Mouse (Mus musculus) lung, postnatal 25 days (tissue): ENCODE data around the gene D630045J12Rik.

Experiments used
- DNase-seq: peaks from one replicate; pipeline ENCODE4 v3.0.0; 2022; ENCODE audit warnings: low spot score

Gene D630045J12Rik

GRCm38 (mm10) chr6:38242295-38242830 lies 11.4 kb downstream of the D630045J12Rik start:
- no peak for DNase-seq

- DNase-seq: no peak
These were observed 12.3 kb downstream of the D630045J12Rik start for GRCm38 (mm10) chr6:38241508-38241907.

- no peak for DNase-seq
These were observed 13.2 kb downstream of the D630045J12Rik start for GRCm38 (mm10) chr6:38240618-38241017.

- DNase-seq: no peak
These were observed 15.4 kb downstream of the D630045J12Rik start for GRCm38 (mm10) chr6:38238382-38238781.

- DNase-seq: no peak
These were observed 17.7 kb downstream of the D630045J12Rik start for GRCm38 (mm10) chr6:38235991-38236658.

GRCm38 (mm10) chr6:38233803-38234202 lies 20.0 kb downstream of the D630045J12Rik start:
- no peak for DNase-seq

- DNase-seq: no peak
These were observed 20.9 kb downstream of the D630045J12Rik start for GRCm38 (mm10) chr6:38232917-38233316.

- DNase-seq: no peak
These were observed 21.8 kb downstream of the D630045J12Rik start for GRCm38 (mm10) chr6:38231994-38232393.

- no peak for DNase-seq
These were observed 29.7 kb downstream of the D630045J12Rik start for GRCm38 (mm10) chr6:38224079-38224478.

- DNase-seq: no peak
These were observed 34.5 kb downstream of the D630045J12Rik start for GRCm38 (mm10) chr6:38219261-38219660.

GRCm38 (mm10) chr6:38215448-38216110 lies 38.2 kb downstream of the D630045J12Rik start:
- no peak for DNase-seq

- DNase-seq: no peak
These were observed 46.2 kb downstream of the D630045J12Rik start for GRCm38 (mm10) chr6:38207621-38208020.

GRCm38 (mm10) chr6:38206941-38207531 lies 46.8 kb downstream of the D630045J12Rik start:
- DNase-seq: no peak

GRCm38 (mm10) chr6:38205375-38205774 lies 48.4 kb downstream of the D630045J12Rik start:
- DNase-seq: no peak

- no peak for DNase-seq
These were observed 50.0 kb downstream of the D630045J12Rik start for GRCm38 (mm10) chr6:38203820-38204219.

- no peak for DNase-seq
These were observed 51.0 kb downstream of the D630045J12Rik start for GRCm38 (mm10) chr6:38202816-38203215.

- DNase-seq: no peak
These were observed 52.3 kb downstream of the D630045J12Rik start for GRCm38 (mm10) chr6:38201495-38201894.

GRCm38 (mm10) chr6:38199599-38199998 lies 54.2 kb downstream of the D630045J12Rik start:
- no peak for DNase-seq

GRCm38 (mm10) chr6:38198727-38199126 lies 55.1 kb downstream of the D630045J12Rik start:
- DNase-seq: no peak

- no peak for DNase-seq
These were observed 57.3 kb downstream of the D630045J12Rik start for GRCm38 (mm10) chr6:38196266-38197189.

- DNase-seq: no peak
These were observed 58.5 kb downstream of the D630045J12Rik start for GRCm38 (mm10) chr6:38195306-38195705.

- peak; percentile 39 for DNase-seq
These were observed 59.8 kb downstream of the D630045J12Rik start for GRCm38 (mm10) chr6:38194046-38194445.
